8 mouse cellular contexts compared by ENCODE assay signal in genomic region chr7:29859532-29860517, GRCm38 (mm10). TPM values are rescaled to one million over a fixed set of nuclear protein-coding genes. Genes with fewer than 3 reads are reported as not detected.
DNase-seq lines count a peak whose midpoint lies in the region; ATAC-seq and TF ChIP-seq lines count a peak whose summit lies in the region.

Gene Zfp420, plus strand, starts transcription at chr7:29859979.

- no peaks in the 10 kb centered on the region for H3K36me3 ChIP-seq in hindbrain, postnatal 0 days (ENCODE audit: insufficient read depth, low read length)

- intact Hi-C loops in gastrocnemius, adult 2 months (cut with DNase I): loop anchor here (5.0 kb wide), 1 partner anchor 93 kb away; the partner anchor contains the start of gene Zfp84
- intact Hi-C loops in left cerebral cortex, adult 2 months (cut with DNase I): loop anchor here (5.0 kb wide), 1 partner anchor 47 kb away; the partner anchor contains the start of genes Zfp27 and Zfp383

- H3K27ac ChIP-seq in gastrocnemius, adult 2 months: peak within 1 kb of the TSS; percentile 73
- no peak within 1 kb of the TSS; the same call in 1 of the 2 replicates for H3K27ac ChIP-seq in hindbrain, postnatal 0 days
- H3K27ac ChIP-seq in left cerebral cortex, adult 2 months: peak within 1 kb of the TSS; percentile 51

- WGBS in hindbrain, postnatal 0 days: 5% methylated on average over 32 of the region's 32 CpGs

- peak within 1 kb of the TSS; percentile 69 for H3K4me2 ChIP-seq in hindbrain, postnatal 0 days (ENCODE audit: low read depth, low read length)

- H3K4me1 ChIP-seq in hindbrain, postnatal 0 days (ENCODE audit: insufficient read depth, low read length): peaks cover 8% of the 10 kb centered on the region

- no peaks in the 10 kb centered on the region for H3K9me3 ChIP-seq in hindbrain, postnatal 0 days (ENCODE audit: low read length)

- peak; percentile 12; the same call in 1 of the 2 replicates for TF ChIP-seq CTCF in gastrocnemius, adult 2 months (IDR thresholded peaks at IDR 0.05)
- peak; percentile 53 for TF ChIP-seq CTCF in hindbrain, postnatal 0 days (IDR thresholded peaks at IDR 0.05; ENCODE audit: low read depth)
- TF ChIP-seq CTCF in left cerebral cortex, adult 2 months (IDR thresholded peaks at IDR 0.05): no peak; the same call in 1 of the 2 replicates

- no peaks in the 10 kb centered on the region for H3K27me3 ChIP-seq in hindbrain, postnatal 0 days (ENCODE audit: insufficient read depth, low read length)

- peak within 1 kb of the TSS; percentile 87 for H3K4me3 ChIP-seq in gastrocnemius, adult 2 months
- peak within 1 kb of the TSS; percentile 71 for H3K4me3 ChIP-seq in hindbrain, postnatal 0 days (ENCODE audit: low read length)
- peak within 1 kb of the TSS; percentile 76 for H3K4me3 ChIP-seq in left cerebral cortex, adult 2 months

- peak within 1 kb of the TSS; percentile 59 for H3K9ac ChIP-seq in hindbrain, postnatal 0 days (replicated peaks; ENCODE audit: low read length)

- peak; percentile 89 for DNase-seq in T-cell, adult 2 months (ENCODE audit: low spot score)
- DNase-seq in cerebellum, postnatal 36 days: peak; percentile 91 to 92
- DNase-seq in gastrocnemius, adult 2 months: peak; percentile 93
- peak; percentile 96 for DNase-seq in hindbrain, postnatal 0 days (ENCODE audit: low spot score)
- peak; percentile 87 to 90 for DNase-seq in left cerebral cortex, adult 2 months (ENCODE audit: extremely low spot score in 1 of 2, low spot score in 2 of 2)
- DNase-seq in right cerebral cortex, adult 2 months (ENCODE audit: low spot score in 2 of 2): peak; percentile 92 to 94
- peak; percentile 91 for DNase-seq in urinary bladder, postnatal 14 days (ENCODE audit: low spot score)

- ATAC-seq in hindbrain, postnatal 0 days: peak; percentile 98
- ATAC-seq in megakaryocyte, adult 5-6 weeks (ENCODE audit: poor library complexity, severe bottlenecking): peak; percentile 100

RNA-seq across cellular contexts. Expression of gene Zfp420, which starts in this region (rescaled TPM):
- 1 to 10 TPM; 2.8 to 4.3 TPM for total RNA-seq in gastrocnemius, adult 2 months (2021)
- total RNA-seq in hindbrain, postnatal 0 days (2014; rRNA removed): 14.7 and 17.8 TPM in 2 replicates
- polyA plus RNA-seq in hindbrain, postnatal 0 days (2015; fragmentation: Nextera tagmentation; extraction: Ambion mirVana): 12.1 and 14.0 TPM in 2 replicates
- total RNA-seq in left cerebral cortex, adult 2 months (2021): 10 to 100 TPM; 15.3 to 16.8 TPM
- 2.0 and 2.2 TPM in 2 replicates for total RNA-seq in megakaryocyte, adult 5-6 weeks (2015)
- 1.7 and 3.1 TPM in 2 replicates for total RNA-seq in megakaryocyte, adult 5-6 weeks (2017)
